Mouse (Mus musculus) lung, adult 2 months (tissue): ENCODE results near the gene B230217C12Rik. TPM values are rescaled to one million over a fixed set of nuclear protein-coding genes. Genes with fewer than 3 reads are reported as not detected.
A peak's percentile ranks its signal among the peaks of the same experiment; 100 is the strongest.
"Not testable (repeated sequence)": the region's sequence is repeated elsewhere in the genome, so short reads cannot be mapped to it uniquely, and the experiment has no call there.

ENCODE experiments used
- DNase-seq: peaks from one replicate; pipeline ENCODE4 v3.0.0; 2022
- H3K4me1 ChIP-seq: fragments of 200-500 bp; 2 replicates; pipeline ENCODE4 v1.6.1; 2011; ENCODE audit warnings: low read length; ENCODE audit not compliant: control insufficient read depth, insufficient read depth
- H3K4me3 ChIP-seq: fragments of 200-500 bp; replicated peaks from 2 replicates; pipeline ENCODE3; 2011; ENCODE audit warnings: low read depth, mild to moderate bottlenecking, control low read depth, low read length; ENCODE audit errors: extremely low read depth
- CTCF ChIP-seq: fragments of 200-500 bp; IDR thresholded peaks from 2 replicates; pipeline ENCODE4 v1.5.1; 2011; ENCODE audit warnings: mild to moderate bottlenecking, low read length, control low read depth; ENCODE audit not compliant: insufficient read depth
- POLR2A ChIP-seq: fragments of 200-500 bp; IDR thresholded peaks from 2 replicates; pipeline ENCODE4 v1.6.1; 2011; ENCODE audit warnings: low read depth, mild to moderate bottlenecking, control low read depth, low read length, borderline replicate concordance; ENCODE audit errors: extremely low read depth
- WGBS: fragments of 180-500 bp; shearing (Covaris S2); methylation state at CpG from one replicate; pipeline ENCODE4 v1.1.7; 2018; 5-methylcytosine and 5-hydroxymethylcytosine counted together
- polyA plus RNA-seq: library from polyadenylated mRNA; depleted of rRNA; stranded (reverse); fragments of >200 nt; gene quantifications from 2 replicates; pipeline ENCODE4 v1.2.3, GENCODE M21; 2012

The B230217C12Rik gene
- polyA plus RNA-seq, 1 experiment, result 4.5 TPM

DNA sequence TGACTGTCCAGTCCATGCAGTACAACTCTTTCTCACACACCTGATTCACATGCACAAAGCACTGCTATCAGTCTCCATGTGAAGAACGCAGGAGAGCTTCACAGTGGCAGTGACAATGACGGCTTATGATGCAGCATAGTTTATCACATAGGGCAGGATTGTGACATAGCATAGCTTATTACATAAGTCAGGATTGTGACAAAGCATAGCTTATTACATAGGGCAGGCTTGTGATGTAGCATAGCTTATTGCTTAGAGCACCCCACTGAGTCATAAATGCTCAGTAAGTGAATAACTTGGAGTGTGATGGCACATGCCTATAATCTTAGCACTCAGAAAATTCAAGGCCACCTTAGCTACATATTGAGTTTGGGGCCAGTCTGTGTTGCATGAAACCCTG is 14.9 kb downstream of the B230217C12Rik start:
- WGBS, result 94% methylated on average over 2 of the region's 2 CpGs
- TF ChIP-seq CTCF (no peak), POLR2A (no peak)
- no peak for DNase-seq
- Histone ChIP-seq H3K4me3 (no peak overlapping the region), H3K4me1 (no peaks in the 10 kb centered on the region)

DNA sequence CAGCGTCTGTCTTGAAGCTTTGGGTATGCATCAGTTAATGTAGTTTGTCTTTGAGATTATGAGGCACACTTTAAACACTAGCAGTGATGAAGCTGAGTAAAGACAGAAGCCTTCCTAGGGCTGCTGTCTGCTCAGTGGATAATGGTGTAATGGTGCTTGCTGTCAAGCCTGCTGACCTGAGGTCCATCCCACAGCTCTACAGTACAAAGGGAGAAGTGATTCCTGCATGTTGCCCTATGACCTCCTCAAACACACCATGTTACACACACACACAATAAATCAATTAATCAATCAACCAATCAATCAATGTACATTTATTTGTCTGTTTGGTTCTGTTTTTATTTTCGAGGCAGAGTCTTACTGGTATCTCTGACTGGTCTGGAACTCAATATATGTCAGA is 21.6 kb downstream of the B230217C12Rik start:
- DNase-seq, result no peak
- TF ChIP-seq CTCF, result no peak
- no peak for TF ChIP-seq POLR2A
- no peaks in the 10 kb centered on the region for H3K4me1 ChIP-seq
- 55% methylated on average over 2 of the region's 2 CpGs for WGBS
- no peak overlapping the region for H3K4me3 ChIP-seq

- no peak for TF ChIP-seq CTCF
- no peak for TF ChIP-seq POLR2A
- 91% methylated on average over 5 of the region's 5 CpGs for WGBS
- no peaks in the 10 kb centered on the region for H3K4me1 ChIP-seq
- no peak overlapping the region for H3K4me3 ChIP-seq
- no peak for DNase-seq
Measured at GRCm38 (mm10) chr11:97865421-97865820, 24.8 kb downstream of the B230217C12Rik start.

GRCm38 (mm10) chr11:97866091-97866888 is 25.7 kb downstream of the B230217C12Rik start:
- DNase-seq, result no peak
- Histone ChIP-seq H3K4me1 (no peaks in the 10 kb centered on the region), H3K4me3 (no peak overlapping the region)
- WGBS, result 85% methylated on average over 3 of the region's 3 CpGs
- TF ChIP-seq POLR2A (no peak), CTCF (no peak)

DNA sequence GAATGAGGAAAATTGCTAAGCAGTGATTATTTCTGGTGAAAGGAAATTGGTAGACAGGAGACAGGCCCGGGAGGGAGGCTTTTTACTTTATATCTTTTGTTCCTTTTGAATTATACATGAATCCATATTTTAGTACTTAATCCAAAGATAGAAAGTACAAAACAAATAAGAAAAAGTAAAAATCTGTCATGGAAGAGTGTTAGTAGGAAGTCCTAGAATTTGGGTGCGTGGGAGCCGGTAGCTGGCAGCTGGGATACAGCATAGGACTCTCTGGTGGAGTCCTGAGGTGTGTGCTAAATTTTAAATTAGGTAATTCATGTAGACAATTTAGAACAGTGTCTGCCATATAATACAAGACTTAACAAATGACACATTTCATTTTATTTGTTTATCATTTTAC is 27.0 kb downstream of the B230217C12Rik start:
- TF ChIP-seq CTCF (no peak), POLR2A (no peak)
- H3K4me3 ChIP-seq, result no peak overlapping the region
- WGBS, result 88% methylated on average over 3 of the region's 3 CpGs
- H3K4me1 ChIP-seq, result no peaks in the 10 kb centered on the region
- DNase-seq, result no peak

DNA sequence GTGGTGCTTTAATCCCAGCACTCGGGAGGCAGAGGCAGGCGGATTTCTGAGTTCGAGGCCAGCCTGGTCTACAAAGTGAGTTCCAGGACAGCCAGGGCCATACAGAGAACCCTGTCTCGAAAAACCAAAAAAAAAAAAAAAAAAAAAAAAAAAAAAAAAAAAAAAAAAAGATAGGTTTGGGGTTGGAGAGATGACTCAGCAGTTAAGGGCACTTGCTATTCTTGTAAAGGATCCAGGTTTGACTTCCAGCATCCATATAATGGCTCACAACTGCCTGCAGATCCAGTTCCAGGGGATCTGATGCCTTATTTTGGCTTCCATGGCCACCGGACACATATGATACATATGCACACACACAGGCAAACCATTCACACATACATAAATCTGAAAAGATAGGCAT is 31.8 kb downstream of the B230217C12Rik start:
- not testable (repeated sequence) for H3K4me1 ChIP-seq, H3K4me3 ChIP-seq, DNase-seq
- 82% methylated on average over 5 of the region's 5 CpGs for WGBS

DNA sequence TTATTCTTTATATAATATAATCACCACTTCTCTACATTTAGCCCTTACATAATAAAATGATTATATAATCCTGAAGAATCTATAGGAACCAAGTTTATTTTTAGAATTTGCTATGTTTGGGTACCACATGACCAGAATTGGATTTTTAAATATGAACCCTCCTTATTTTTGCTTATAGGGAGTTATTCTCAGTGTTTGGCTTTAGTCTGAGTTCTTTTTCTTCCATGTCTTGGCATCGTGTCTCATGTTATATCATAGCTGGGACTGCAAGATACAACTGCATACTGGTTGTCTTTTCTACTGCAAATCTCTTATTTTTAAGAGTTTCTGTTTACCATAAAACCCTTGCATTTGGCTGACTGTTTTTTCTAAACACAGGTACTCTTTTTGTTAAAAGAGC is 33.8 kb downstream of the B230217C12Rik start:
- H3K4me3 ChIP-seq, result no peak overlapping the region
- H3K4me1 ChIP-seq, result no peaks in the 10 kb centered on the region
- no peak for TF ChIP-seq CTCF
- TF ChIP-seq POLR2A, result no peak
- 91% methylated on average over 1 of the region's 1 CpGs for WGBS
- DNase-seq, result no peak

- 72% methylated on average over 2 of the region's 2 CpGs for WGBS
- DNase-seq, result no peak
- Histone ChIP-seq H3K4me1 (no peaks in the 10 kb centered on the region), H3K4me3 (no peak overlapping the region)
- TF ChIP-seq CTCF, result no peak
- TF ChIP-seq POLR2A, result no peak
Measured at GRCm38 (mm10) chr11:97877341-97877740, 36.8 kb downstream of the B230217C12Rik start.

DNA sequence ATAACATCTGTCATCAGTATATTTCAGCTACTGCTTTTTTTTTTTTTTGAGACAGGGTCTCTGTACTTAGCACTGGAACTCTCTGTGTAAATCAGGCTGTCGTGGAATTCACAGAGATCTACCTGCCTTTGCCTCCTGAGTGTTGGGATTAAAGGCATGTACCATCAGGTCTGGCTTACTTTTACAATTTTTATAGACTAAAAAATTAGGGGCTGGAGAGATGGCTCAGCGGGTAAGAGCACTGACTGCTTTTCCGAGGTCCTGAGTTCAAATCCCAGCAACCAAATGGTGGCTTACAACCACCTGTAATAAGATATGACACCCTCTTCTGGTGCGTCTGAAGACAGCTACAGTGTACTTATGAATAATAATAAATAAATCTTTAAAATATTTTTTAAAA is 39.8 kb downstream of the B230217C12Rik start:
- Histone ChIP-seq H3K4me1 (no peaks in the 10 kb centered on the region), H3K4me3 (no peak overlapping the region)
- WGBS, result 89% methylated on average over 4 of the region's 4 CpGs
- DNase-seq, result no peak
- TF ChIP-seq POLR2A, result no peak
- TF ChIP-seq CTCF, result no peak

DNA sequence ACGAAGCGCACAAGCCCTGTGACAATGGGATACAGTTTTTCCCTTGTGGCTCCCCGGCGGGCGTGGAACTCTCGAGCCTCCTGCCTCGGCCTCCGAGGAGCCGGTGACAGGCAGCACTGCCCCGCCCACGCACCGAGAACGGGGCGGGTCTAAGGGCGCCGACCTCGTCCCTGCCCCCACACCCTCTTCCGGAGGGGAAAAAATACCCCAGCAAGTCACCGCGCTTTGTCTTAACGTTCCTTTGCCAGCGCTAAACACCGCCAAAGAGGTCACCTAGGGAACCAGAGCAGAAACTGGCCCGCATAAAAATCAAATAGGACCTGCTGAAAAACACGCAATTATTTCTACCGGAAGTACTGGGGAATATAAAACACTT is 43.0 kb downstream of the B230217C12Rik start:
- DNase-seq, result peak; percentile 77
- peak overlapping the region; percentile 81 for H3K4me3 ChIP-seq
- no peak for TF ChIP-seq CTCF
- TF ChIP-seq POLR2A, result peak; percentile 7; the same call in 1 of the 2 replicates
- H3K4me1 ChIP-seq, result no peaks in the 10 kb centered on the region
- WGBS, result 5% methylated on average over 26 of the region's 26 CpGs
